Mouse (Mus musculus) cerebellum, postnatal 14 days (tissue): ENCODE results near the gene Trmu.
A peak's percentile ranks its signal among the peaks of the same experiment; 100 is the strongest.

Experiments
- DNase-seq, 2 experiments: peaks; one replicate each; pipeline ENCODE4 v3.0.0; 2021; ENCODE audit warnings: mixed read lengths in 2 of 2

The Trmu gene

GRCm38 (mm10) chr15:85897113-85897512 lies 18.0 kb downstream of the Trmu start:
- no peak for DNase-seq

- no peak for DNase-seq
These were observed 20.3 kb downstream of the Trmu start for GRCm38 (mm10) chr15:85899396-85899795.

GRCm38 (mm10) chr15:85900318-85900717 lies 21.2 kb downstream of the Trmu start:
- DNase-seq, result peak; percentile 42 to 48

- DNase-seq, result no peak
These were observed 21.7 kb downstream of the Trmu start for GRCm38 (mm10) chr15:85900801-85901200.

GRCm38 (mm10) chr15:85902505-85902904 lies 23.4 kb downstream of the Trmu start:
- no peak for DNase-seq

- peak in 1 of 2 experiments; percentile 52 for DNase-seq
These were observed 24.7 kb downstream of the Trmu start for GRCm38 (mm10) chr15:85903826-85904225.

GRCm38 (mm10) chr15:85908660-85909491 lies 29.8 kb downstream of the Trmu start:
- no peak for DNase-seq

- DNase-seq, result no peak
These were observed 30.3 kb downstream of the Trmu start for GRCm38 (mm10) chr15:85909492-85909829.

- DNase-seq, result no peak
These were observed 30.8 kb downstream of the Trmu start for GRCm38 (mm10) chr15:85909931-85910330.

GRCm38 (mm10) chr15:85913605-85914004 lies 34.5 kb downstream of the Trmu start:
- DNase-seq, result peak; percentile 84 to 95

- no peak for DNase-seq
These were observed 40.2 kb downstream of the Trmu start for GRCm38 (mm10) chr15:85919191-85919891.

- no peak for DNase-seq
These were observed 40.8 kb downstream of the Trmu start for GRCm38 (mm10) chr15:85919892-85920248.

- DNase-seq, result no peak
These were observed 42.7 kb downstream of the Trmu start for GRCm38 (mm10) chr15:85921855-85922254.

- peak in 1 of 2 experiments; percentile 45 for DNase-seq
These were observed 49.0 kb downstream of the Trmu start for GRCm38 (mm10) chr15:85928161-85928560.

GRCm38 (mm10) chr15:85935627-85936049 lies 56.5 kb downstream of the Trmu start:
- no peak for DNase-seq
